Mouse (Mus musculus) intestine, embryonic 15.5 days (tissue): ENCODE measurements around the gene Cfap20. TPM values are rescaled to one million over a fixed set of nuclear protein-coding genes. Genes with fewer than 3 reads are reported as not detected.

ENCODE experiments used
- ATAC-seq: fragments of 200-750 bp; cut with Nextera tagmentation; 2 replicates; pipeline ENCODE4 v1.8.0; 2017; ENCODE audit warnings: moderate TSS enrichment, moderate library complexity
- H3K27ac ChIP-seq: fragments of 300-500 bp; sonication (generic); 2 replicates; pipeline ENCODE4 v1.5.1; 2015; ENCODE audit warnings: mild to moderate bottlenecking, inconsistent platforms
- H3K27me3 ChIP-seq: fragments of 300-500 bp; sonication (generic); replicated peaks from 2 replicates; pipeline ENCODE4 v1.6.1; 2015; ENCODE audit warnings: inconsistent platforms
- H3K36me3 ChIP-seq: fragments of 300-500 bp; sonication (generic); 2 replicates; pipeline ENCODE4 v1.6.1; 2015; ENCODE audit warnings: inconsistent platforms
- H3K4me1 ChIP-seq: fragments of 300-500 bp; sonication (generic); replicated peaks from 2 replicates; pipeline ENCODE4 v1.6.1; 2015; ENCODE audit warnings: inconsistent platforms
- H3K4me2 ChIP-seq: fragments of 300-500 bp; sonication (generic); replicated peaks from 2 replicates; pipeline ENCODE4 v1.6.1; 2015; ENCODE audit warnings: mild to moderate bottlenecking, inconsistent platforms
- H3K4me3 ChIP-seq: fragments of 300-500 bp; sonication (generic); replicated peaks from 2 replicates; pipeline ENCODE4 v1.5.1; 2015; ENCODE audit warnings: inconsistent platforms
- H3K9ac ChIP-seq: fragments of 300-500 bp; sonication (generic); 2 replicates; pipeline ENCODE4 v1.6.1; 2015; ENCODE audit warnings: inconsistent platforms
- H3K9me3 ChIP-seq: fragments of 300-500 bp; sonication (generic); 2 replicates; pipeline ENCODE4 v1.6.1; 2016; ENCODE audit warnings: inconsistent platforms
- WGBS: fragments of 180-500 bp; shearing (Covaris S2); methylation state at CpG from one replicate; pipeline ENCODE4 v1.1.7; 2015; 5-methylcytosine and 5-hydroxymethylcytosine counted together
- polyA plus RNA-seq: library from polyadenylated mRNA; unstranded; fragments of >200 nt; fragmentation: Nextera tagmentation; extraction: Ambion mirVana; gene quantifications from 2 replicates; pipeline ENCODE4 v1.2.1, GENCODE M21; 2015

Gene Cfap20
- polyA plus RNA-seq, 1 experiment from 2014 or later: 123 TPM

- Histone ChIP-seq H3K4me2 (no peak overlapping the region), H3K4me1 (peaks cover 18% of the 10 kb centered on the region), H3K9ac (no peak overlapping the region), H3K9me3 (no peaks in the 10 kb centered on the region), H3K36me3 (no peaks in the 10 kb centered on the region), H3K27ac (no peak overlapping the region), H3K4me3 (no peak overlapping the region), H3K27me3 (no peaks in the 10 kb centered on the region)
- no peak for ATAC-seq
- 88% methylated on average over 3 of the region's 3 CpGs for WGBS
These were observed 1.3 kb upstream of the Cfap20 start for GRCm38 (mm10) chr8:95435930-95436329.

GRCm38 (mm10) chr8:95435471-95435870 is 802 bp upstream of the Cfap20 start:
- ATAC-seq: no peak
- Histone ChIP-seq H3K27ac (no peak overlapping the region), H3K27me3 (no peaks in the 10 kb centered on the region), H3K4me1 (peaks cover 23% of the 10 kb centered on the region), H3K4me3 (no peak overlapping the region), H3K36me3 (no peaks in the 10 kb centered on the region), H3K4me2 (no peak overlapping the region), H3K9ac (no peak overlapping the region), H3K9me3 (no peaks in the 10 kb centered on the region)
- 91% methylated on average over 9 of the region's 9 CpGs for WGBS

GRCm38 (mm10) chr8:95434233-95434632 is 436 bp downstream of the Cfap20 start:
- peak overlapping the region; percentile 94 for H3K9ac ChIP-seq
- H3K9me3 ChIP-seq: no peaks in the 10 kb centered on the region
- H3K27ac ChIP-seq: peak overlapping the region; percentile 93
- H3K27me3 ChIP-seq: no peaks in the 10 kb centered on the region
- peak; percentile 53 for ATAC-seq
- peaks cover 34% of the 10 kb centered on the region for H3K4me1 ChIP-seq
- H3K4me3 ChIP-seq: peak overlapping the region; percentile 95
- peak overlapping the region; percentile 78 for H3K4me2 ChIP-seq
- WGBS: under 1% methylated on average over 25 of the region's 25 CpGs
- no peaks in the 10 kb centered on the region for H3K36me3 ChIP-seq

- H3K27me3 ChIP-seq: no peaks in the 10 kb centered on the region
- peak overlapping the region; percentile 95 for H3K4me3 ChIP-seq
- peak overlapping the region; percentile 78 for H3K4me2 ChIP-seq
- H3K27ac ChIP-seq: no peak overlapping the region
- no peaks in the 10 kb centered on the region for H3K9me3 ChIP-seq
- no peaks in the 10 kb centered on the region for H3K36me3 ChIP-seq
- 58% methylated on average over 4 of the region's 4 CpGs for WGBS
- H3K4me1 ChIP-seq: peaks cover 41% of the 10 kb centered on the region
- peak overlapping the region; percentile 94 for H3K9ac ChIP-seq
- no peak for ATAC-seq
These were observed 1.5 kb downstream of the Cfap20 start for GRCm38 (mm10) chr8:95433124-95433523.

DNA sequence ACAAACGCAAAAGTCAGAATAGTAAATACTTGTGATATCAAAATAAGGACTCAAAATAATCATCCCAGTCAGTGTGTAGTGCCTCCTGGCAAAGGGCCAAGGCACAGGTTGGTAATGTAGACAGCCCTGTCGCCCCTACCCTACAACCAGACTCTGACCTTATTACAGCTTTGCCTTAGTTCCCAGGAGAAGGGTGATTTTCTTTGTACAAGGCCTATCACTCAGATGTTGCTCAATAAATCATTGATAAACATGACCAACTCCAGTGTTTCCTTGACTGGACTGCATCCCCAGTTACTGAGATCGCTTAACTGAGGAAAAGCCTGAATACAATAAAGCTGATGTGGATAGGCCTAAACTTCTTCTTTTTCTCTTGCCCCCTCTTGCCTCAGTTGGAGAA is 2.2 kb downstream of the Cfap20 start:
- 0 out of 2 replicates have a peak overlapping the region, but pooled peaks have one; percentile 78 for H3K4me2 ChIP-seq
- H3K36me3 ChIP-seq: no peaks in the 10 kb centered on the region
- no peaks in the 10 kb centered on the region for H3K27me3 ChIP-seq
- no peaks in the 10 kb centered on the region for H3K9me3 ChIP-seq
- peaks cover 48% of the 10 kb centered on the region for H3K4me1 ChIP-seq
- WGBS: 53% methylated on average over 3 of the region's 3 CpGs
- no peak for ATAC-seq
- no peak overlapping the region for H3K27ac ChIP-seq
- H3K4me3 ChIP-seq: no peak overlapping the region
- H3K9ac ChIP-seq: 0 out of 2 replicates have a peak overlapping the region, but pooled peaks have one; percentile 94

DNA sequence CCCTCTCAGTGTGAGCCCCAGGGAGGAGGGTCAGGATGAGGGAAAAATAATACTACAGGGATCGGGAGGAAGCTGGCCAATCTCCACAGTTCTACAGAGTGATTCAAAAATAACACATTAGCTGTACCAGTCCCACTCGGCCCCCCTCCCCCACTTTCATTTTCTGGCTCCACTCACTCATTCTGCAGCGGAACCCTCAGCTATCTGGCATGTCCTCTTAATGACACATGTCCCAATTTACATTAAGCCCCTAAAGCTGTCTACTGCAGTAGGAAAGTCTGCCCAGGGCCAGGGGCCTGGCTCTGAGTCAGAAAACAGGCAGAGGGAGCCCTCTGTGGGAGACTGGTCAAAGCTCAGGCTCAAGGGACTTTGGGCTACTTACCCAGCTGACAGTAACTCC is 4.7 kb downstream of the Cfap20 start:
- H3K9ac ChIP-seq: no peak overlapping the region
- H3K36me3 ChIP-seq: no peaks in the 10 kb centered on the region
- H3K27ac ChIP-seq: peak overlapping the region; percentile 61
- no peak for ATAC-seq
- peak overlapping the region; percentile 31 for H3K4me2 ChIP-seq
- no peak overlapping the region for H3K4me3 ChIP-seq
- peaks cover 58% of the 10 kb centered on the region for H3K4me1 ChIP-seq
- H3K9me3 ChIP-seq: no peaks in the 10 kb centered on the region
- WGBS: 21% methylated on average over 3 of the region's 3 CpGs
- H3K27me3 ChIP-seq: no peaks in the 10 kb centered on the region

DNA sequence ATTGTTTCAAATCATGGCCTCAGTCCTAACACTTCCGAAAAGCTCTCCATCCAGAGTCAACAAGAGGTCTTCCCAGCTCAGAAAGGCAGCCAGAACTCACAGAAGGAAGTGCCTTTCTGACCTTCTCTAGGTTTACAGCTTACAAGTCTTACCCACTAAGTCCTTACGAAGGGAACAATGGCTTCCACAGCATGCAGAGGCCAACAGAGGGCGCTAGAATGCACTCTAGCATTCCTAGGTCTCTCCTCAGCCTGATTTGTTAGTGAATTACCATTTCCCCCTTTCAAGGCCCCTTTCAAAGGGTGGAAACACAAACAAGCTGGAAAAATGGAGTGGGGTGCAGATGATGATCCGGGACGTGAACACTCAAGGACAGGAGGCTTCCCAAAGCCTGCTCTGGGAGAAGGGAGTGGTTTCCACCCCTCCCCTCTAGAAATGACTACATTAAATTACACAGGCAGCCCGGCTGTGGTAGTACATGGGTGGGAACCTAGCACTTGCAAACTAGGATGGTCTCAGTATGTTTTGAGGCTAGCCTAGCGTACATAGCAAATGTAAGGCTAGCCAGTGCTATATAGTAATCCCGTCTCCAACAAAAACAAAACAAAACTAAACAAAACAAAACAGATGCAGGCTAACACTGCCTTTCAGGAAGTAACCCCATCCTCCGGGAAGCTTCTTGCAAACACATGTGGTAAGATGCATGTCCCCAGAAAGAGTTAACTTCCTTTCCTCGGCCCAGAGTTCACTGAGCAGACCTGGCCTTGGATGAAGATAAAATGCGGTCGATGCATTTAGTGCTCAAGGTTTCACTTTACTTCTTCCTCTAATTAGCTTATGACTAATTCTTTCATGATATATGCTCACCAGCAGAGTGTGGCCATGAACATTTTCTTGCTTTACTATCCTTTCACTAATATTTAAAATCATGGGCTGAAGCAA is 6.8 kb downstream of the Cfap20 start:
- H3K27ac ChIP-seq: peak overlapping the region; percentile 69
- H3K27me3 ChIP-seq: no peaks in the 10 kb centered on the region
- H3K4me3 ChIP-seq: no peak overlapping the region
- peak; percentile 64 for ATAC-seq
- H3K4me2 ChIP-seq: peak overlapping the region; percentile 45
- 20% methylated on average over 12 of the region's 12 CpGs for WGBS
- no peaks in the 10 kb centered on the region for H3K36me3 ChIP-seq
- H3K9me3 ChIP-seq: no peaks in the 10 kb centered on the region
- peaks cover 54% of the 10 kb centered on the region for H3K4me1 ChIP-seq
- no peak overlapping the region for H3K9ac ChIP-seq

- 50% methylated on average over 2 of the region's 2 CpGs for WGBS
These were observed 7.8 kb downstream of the Cfap20 start for GRCm38 (mm10) chr8:95426781-95427281.

GRCm38 (mm10) chr8:95424682-95425081 is 10.0 kb downstream of the Cfap20 start:
- H3K9me3 ChIP-seq: no peaks in the 10 kb centered on the region
- ATAC-seq: peak; percentile 19; the same call in 1 of the 2 replicates
- no peaks in the 10 kb centered on the region for H3K27me3 ChIP-seq
- peaks cover 33% of the 10 kb centered on the region for H3K4me1 ChIP-seq
- H3K4me2 ChIP-seq: no peak overlapping the region
- WGBS: 70% methylated on average over 7 of the region's 7 CpGs
- H3K4me3 ChIP-seq: no peak overlapping the region
- no peak overlapping the region for H3K27ac ChIP-seq
- peaks cover 18% of the 10 kb centered on the region for H3K36me3 ChIP-seq
- no peak overlapping the region for H3K9ac ChIP-seq

More at GRCm38 (mm10) chr8:95426781-95427281, 7.8 kb downstream of the Cfap20 start:
- no peak overlapping the region for H3K4me3 ChIP-seq
- ATAC-seq: no peak
- peak overlapping the region; percentile 69 for H3K27ac ChIP-seq
- peaks cover 45% of the 10 kb centered on the region for H3K4me1 ChIP-seq
- no peaks in the 10 kb centered on the region for H3K9me3 ChIP-seq
- H3K27me3 ChIP-seq: no peaks in the 10 kb centered on the region
- H3K4me2 ChIP-seq: no peak overlapping the region
- 0 out of 2 replicates have a peak, but pooled peaks cover 5% of the 10 kb centered on the region for H3K36me3 ChIP-seq
- 0 out of 2 replicates have a peak overlapping the region, but pooled peaks have one; percentile 20 for H3K9ac ChIP-seq

DNA sequence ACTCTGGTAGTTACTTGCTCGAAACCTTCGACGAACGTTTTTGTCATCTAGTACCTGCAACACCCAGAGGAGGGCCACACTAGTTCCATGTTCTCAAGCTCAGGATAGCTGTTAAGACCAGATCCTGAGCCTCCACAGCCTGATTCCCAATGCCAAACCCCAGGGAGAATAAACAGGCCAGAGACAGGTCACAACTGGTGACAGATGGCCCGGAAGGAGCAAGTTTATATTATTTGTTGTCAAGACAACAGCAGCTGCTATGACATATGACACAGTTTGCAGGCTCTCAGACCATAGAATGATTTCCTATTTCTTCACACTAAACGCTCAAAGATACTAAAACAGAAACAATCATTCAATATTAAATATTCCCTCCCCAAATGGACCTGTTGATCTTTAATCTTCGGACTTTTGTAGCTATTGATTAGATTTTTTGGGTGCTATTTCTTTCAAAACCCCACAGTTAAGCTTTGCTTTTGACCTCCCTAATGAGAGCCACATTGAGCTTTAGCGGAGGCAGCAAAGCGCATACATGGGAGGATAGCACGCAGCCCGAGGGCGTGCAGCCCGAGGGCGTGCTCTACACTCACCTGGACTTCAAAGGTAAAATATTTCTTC is 12.4 kb downstream of the Cfap20 start:
- Histone ChIP-seq H3K4me1 (peaks cover 14% of the 10 kb centered on the region), H3K27me3 (no peaks in the 10 kb centered on the region), H3K27ac (no peak overlapping the region), H3K4me2 (no peak overlapping the region), H3K9ac (no peak overlapping the region), H3K9me3 (no peaks in the 10 kb centered on the region), H3K4me3 (no peak overlapping the region), H3K36me3 (peaks cover 18% of the 10 kb centered on the region)
- ATAC-seq: no peak
- 91% methylated on average over 14 of the region's 14 CpGs for WGBS

- Histone ChIP-seq H3K27me3 (no peaks in the 10 kb centered on the region), H3K4me3 (no peak overlapping the region), H3K27ac (no peak overlapping the region), H3K36me3 (no peaks in the 10 kb centered on the region), H3K4me2 (no peak overlapping the region), H3K9ac (no peak overlapping the region), H3K9me3 (no peaks in the 10 kb centered on the region), H3K4me1 (0 out of 2 replicates have a peak, but pooled peaks cover 8% of the 10 kb centered on the region)
- ATAC-seq: peak; percentile 47; the same call in 1 of the 2 replicates
- 47% methylated on average over 10 of the region's 10 CpGs for WGBS
These were observed 23.2 kb downstream of the Cfap20 start for GRCm38 (mm10) chr8:95411309-95411972.

DNA sequence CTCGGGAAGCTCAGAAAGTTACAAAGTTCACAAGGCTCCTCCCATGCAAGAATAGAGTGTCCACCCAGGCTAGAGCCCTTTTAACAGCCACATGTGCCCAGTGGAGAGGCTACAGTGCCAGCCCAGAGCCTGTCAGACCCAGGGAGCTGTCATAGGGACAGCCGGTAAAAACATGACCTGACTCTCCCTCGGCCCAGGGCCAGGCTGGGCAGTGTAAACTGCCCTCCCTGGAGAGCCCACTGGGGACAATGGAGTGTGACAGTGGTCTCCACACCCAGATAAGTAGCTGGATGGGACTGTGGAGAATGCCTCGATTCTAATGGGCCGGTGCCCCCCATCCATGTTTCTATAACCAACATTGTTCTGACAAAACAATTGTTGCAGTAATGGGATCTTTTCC is 25.2 kb downstream of the Cfap20 start:
- no peaks in the 10 kb centered on the region for H3K9me3 ChIP-seq
- no peaks in the 10 kb centered on the region for H3K36me3 ChIP-seq
- H3K27me3 ChIP-seq: no peaks in the 10 kb centered on the region
- H3K4me3 ChIP-seq: no peak overlapping the region
- no peak overlapping the region for H3K27ac ChIP-seq
- no peak for ATAC-seq
- WGBS: 62% methylated on average over 5 of the region's 5 CpGs
- H3K4me1 ChIP-seq: 0 out of 2 replicates have a peak, but pooled peaks cover 8% of the 10 kb centered on the region
- no peak overlapping the region for H3K9ac ChIP-seq
- H3K4me2 ChIP-seq: no peak overlapping the region
